Mouse (Mus musculus): ENCODE data around the gene Prkg1. TPM values are rescaled to one million over a fixed set of nuclear protein-coding genes. Genes with fewer than 3 reads are reported as not detected.
A peak's percentile ranks its signal among the peaks of the same experiment; 100 is the strongest.

Gene Prkg1
- total RNA-seq, 1 experiment = 1.5 TPM

- Histone ChIP-seq H3K9ac (ENCODE audit: insufficient read depth, low read depth, low read length, poor library complexity, severe bottlenecking) (no peak overlapping the region), H3K4me3 (ENCODE audit: insufficient read depth in 1 of 2, low read depth in 1 of 2, low read length in 2 of 2, poor library complexity in 1 of 2, severe bottlenecking in 1 of 2) (no peak overlapping the region), H3K4me1 (ENCODE audit: control insufficient read depth in 2 of 2, insufficient read depth in 2 of 2, low read length in 2 of 2, poor library complexity in 1 of 2) (no peaks in the 10 kb centered on the region), H3K36me3 (ENCODE audit: control insufficient read depth, insufficient read depth, low read length, poor library complexity, severe bottlenecking) (no peaks in the 10 kb centered on the region), H3K9me3 (ENCODE audit: control insufficient read depth, insufficient read depth, low read depth, low read length) (no peaks in the 10 kb centered on the region), H3K27ac (ENCODE audit: insufficient read depth, low read depth, low read length, poor library complexity, severe bottlenecking) (no peak overlapping the region)
- DNase-seq (ENCODE audit: low read depth, low spot score) = no peak
- TF ChIP-seq ZNF384 (IDR thresholded peaks at IDR 0.05; ENCODE audit: low read depth, low read length) (no peak), ZC3H11A (IDR thresholded peaks at IDR 0.05; ENCODE audit: borderline replicate concordance, low read depth, low read length) (no peak), HCFC1 (IDR thresholded peaks at IDR 0.05; ENCODE audit: borderline replicate concordance, insufficient read depth, low read length) (no peak), MAFK (IDR thresholded peaks at IDR 0.05; ENCODE audit: insufficient read depth, low read depth, low read length) (no peak), CHD2 (IDR thresholded peaks at IDR 0.05; ENCODE audit: low read depth, low read length) (no peak)
- in situ Hi-C loops (cut with MboI; ENCODE audit: low sequenced_read_pairs in 2 of 2, unreplicated experiment in 2 of 2) = no loop called here
Measured at GRCm38 (mm10) chr19:31433446-31433845, 331.4 kb downstream of the Prkg1 start.

GRCm38 (mm10) chr19:31431411-31431810, 333.4 kb downstream of the Prkg1 start:
- TF ChIP-seq MAFK (IDR thresholded peaks at IDR 0.05; ENCODE audit: insufficient read depth, low read depth, low read length) (no peak), CHD2 (IDR thresholded peaks at IDR 0.05; ENCODE audit: low read depth, low read length) (no peak), ZNF384 (IDR thresholded peaks at IDR 0.05; ENCODE audit: low read depth, low read length) (no peak), HCFC1 (IDR thresholded peaks at IDR 0.05; ENCODE audit: borderline replicate concordance, insufficient read depth, low read length) (no peak), ZC3H11A (IDR thresholded peaks at IDR 0.05; ENCODE audit: borderline replicate concordance, low read depth, low read length) (no peak)
- H3K36me3 ChIP-seq (ENCODE audit: control insufficient read depth, insufficient read depth, low read length, poor library complexity, severe bottlenecking) = no peaks in the 10 kb centered on the region
- H3K9ac ChIP-seq (ENCODE audit: insufficient read depth, low read depth, low read length, poor library complexity, severe bottlenecking) = no peak overlapping the region
- in situ Hi-C loops (cut with MboI; ENCODE audit: low sequenced_read_pairs in 2 of 2, unreplicated experiment in 2 of 2) = no loop called here
- no peak for DNase-seq (ENCODE audit: low read depth, low spot score)
- no peaks in the 10 kb centered on the region for H3K9me3 ChIP-seq (ENCODE audit: control insufficient read depth, insufficient read depth, low read depth, low read length)
- no peak overlapping the region for H3K4me3 ChIP-seq (ENCODE audit: insufficient read depth in 1 of 2, low read depth in 1 of 2, low read length in 2 of 2, poor library complexity in 1 of 2, severe bottlenecking in 1 of 2)
- no peak overlapping the region for H3K27ac ChIP-seq (ENCODE audit: insufficient read depth, low read depth, low read length, poor library complexity, severe bottlenecking)
- no peaks in the 10 kb centered on the region for H3K4me1 ChIP-seq (ENCODE audit: control insufficient read depth in 2 of 2, insufficient read depth in 2 of 2, low read length in 2 of 2, poor library complexity in 1 of 2)

GRCm38 (mm10) chr19:31426142-31426541, 338.7 kb downstream of the Prkg1 start:
- Histone ChIP-seq H3K4me1 (ENCODE audit: control insufficient read depth in 2 of 2, insufficient read depth in 2 of 2, low read length in 2 of 2, poor library complexity in 1 of 2) (no peaks in the 10 kb centered on the region), H3K4me3 (ENCODE audit: insufficient read depth in 1 of 2, low read depth in 1 of 2, low read length in 2 of 2, poor library complexity in 1 of 2, severe bottlenecking in 1 of 2) (no peak overlapping the region), H3K36me3 (ENCODE audit: control insufficient read depth, insufficient read depth, low read length, poor library complexity, severe bottlenecking) (no peaks in the 10 kb centered on the region), H3K9ac (ENCODE audit: insufficient read depth, low read depth, low read length, poor library complexity, severe bottlenecking) (no peak overlapping the region), H3K9me3 (ENCODE audit: control insufficient read depth, insufficient read depth, low read depth, low read length) (no peaks in the 10 kb centered on the region), H3K27ac (ENCODE audit: insufficient read depth, low read depth, low read length, poor library complexity, severe bottlenecking) (no peak overlapping the region)
- DNase-seq (ENCODE audit: low read depth, low spot score) = peak; percentile 26
- no peak for TF ChIP-seq CHD2 (IDR thresholded peaks at IDR 0.05; ENCODE audit: low read depth, low read length)
- TF ChIP-seq ZC3H11A (IDR thresholded peaks at IDR 0.05; ENCODE audit: borderline replicate concordance, low read depth, low read length) = peak; percentile 30; the same call in 1 of the 2 replicates
- in situ Hi-C loops (cut with MboI; ENCODE audit: low sequenced_read_pairs in 2 of 2, unreplicated experiment in 2 of 2) = no loop called here

GRCm38 (mm10) chr19:31425199-31425598, 339.6 kb downstream of the Prkg1 start:
- H3K27ac ChIP-seq (ENCODE audit: insufficient read depth, low read depth, low read length, poor library complexity, severe bottlenecking) = no peak overlapping the region

GRCm38 (mm10) chr19:31424319-31424718, 340.5 kb downstream of the Prkg1 start:
- no peak for DNase-seq (ENCODE audit: low read depth, low spot score)
- H3K4me1 ChIP-seq (ENCODE audit: control insufficient read depth in 2 of 2, insufficient read depth in 2 of 2, low read length in 2 of 2, poor library complexity in 1 of 2) = no peaks in the 10 kb centered on the region
- H3K9ac ChIP-seq (ENCODE audit: insufficient read depth, low read depth, low read length, poor library complexity, severe bottlenecking) = no peak overlapping the region
- H3K27ac ChIP-seq (ENCODE audit: insufficient read depth, low read depth, low read length, poor library complexity, severe bottlenecking) = no peak overlapping the region
- H3K4me3 ChIP-seq (ENCODE audit: insufficient read depth in 1 of 2, low read depth in 1 of 2, low read length in 2 of 2, poor library complexity in 1 of 2, severe bottlenecking in 1 of 2) = no peak overlapping the region
- in situ Hi-C loops (cut with MboI; ENCODE audit: low sequenced_read_pairs in 2 of 2, unreplicated experiment in 2 of 2) = no loop called here
- no peak for TF ChIP-seq ZC3H11A (IDR thresholded peaks at IDR 0.05; ENCODE audit: borderline replicate concordance, low read depth, low read length)
- no peak for TF ChIP-seq ZNF384 (IDR thresholded peaks at IDR 0.05; ENCODE audit: low read depth, low read length)
- no peak for TF ChIP-seq MAFK (IDR thresholded peaks at IDR 0.05; ENCODE audit: insufficient read depth, low read depth, low read length)
- no peak for TF ChIP-seq HCFC1 (IDR thresholded peaks at IDR 0.05; ENCODE audit: borderline replicate concordance, insufficient read depth, low read length)
- TF ChIP-seq CHD2 (IDR thresholded peaks at IDR 0.05; ENCODE audit: low read depth, low read length) = no peak
- no peaks in the 10 kb centered on the region for H3K9me3 ChIP-seq (ENCODE audit: control insufficient read depth, insufficient read depth, low read depth, low read length)
- no peaks in the 10 kb centered on the region for H3K36me3 ChIP-seq (ENCODE audit: control insufficient read depth, insufficient read depth, low read length, poor library complexity, severe bottlenecking)

More at GRCm38 (mm10) chr19:31425199-31425598, 339.6 kb downstream of the Prkg1 start:
- in situ Hi-C loops (cut with MboI; ENCODE audit: low sequenced_read_pairs in 2 of 2, unreplicated experiment in 2 of 2) = no loop called here
- Histone ChIP-seq H3K4me1 (ENCODE audit: control insufficient read depth in 2 of 2, insufficient read depth in 2 of 2, low read length in 2 of 2, poor library complexity in 1 of 2) (no peaks in the 10 kb centered on the region), H3K9ac (ENCODE audit: insufficient read depth, low read depth, low read length, poor library complexity, severe bottlenecking) (no peak overlapping the region), H3K4me3 (ENCODE audit: insufficient read depth in 1 of 2, low read depth in 1 of 2, low read length in 2 of 2, poor library complexity in 1 of 2, severe bottlenecking in 1 of 2) (no peak overlapping the region), H3K36me3 (ENCODE audit: control insufficient read depth, insufficient read depth, low read length, poor library complexity, severe bottlenecking) (no peaks in the 10 kb centered on the region), H3K9me3 (ENCODE audit: control insufficient read depth, insufficient read depth, low read depth, low read length) (no peaks in the 10 kb centered on the region)
- DNase-seq (ENCODE audit: low read depth, low spot score) = no peak
- no peak for TF ChIP-seq HCFC1 (IDR thresholded peaks at IDR 0.05; ENCODE audit: borderline replicate concordance, insufficient read depth, low read length)
- TF ChIP-seq MAFK (IDR thresholded peaks at IDR 0.05; ENCODE audit: insufficient read depth, low read depth, low read length) = no peak
- TF ChIP-seq ZNF384 (IDR thresholded peaks at IDR 0.05; ENCODE audit: low read depth, low read length) = no peak
- TF ChIP-seq CHD2 (IDR thresholded peaks at IDR 0.05; ENCODE audit: low read depth, low read length) = no peak
- no peak for TF ChIP-seq ZC3H11A (IDR thresholded peaks at IDR 0.05; ENCODE audit: borderline replicate concordance, low read depth, low read length)

Data from ES-E14 (cell line).